Mouse (Mus musculus): ENCODE measurements around the gene Gm7579. TPM values are rescaled to one million over a fixed set of nuclear protein-coding genes. Genes with fewer than 3 reads are reported as not detected.

The Gm7579 gene
- total RNA-seq, 2 experiments from 2014 or later = not detected

Other genes with a start within 250 kb of the Gm7579 start
- gene Mob2, start 150.8 kb upstream of the Gm7579 start, total RNA-seq (2021) = 10 to 100 TPM; 45.2 to 58.8 TPM
- 10 to 100 TPM in 1 of 2 experiments, 1 to 10 TPM in 1; 8.9 to 23.6 TPM for gene Dusp8, start 116.0 kb upstream of the Gm7579 start, total RNA-seq (2021)
- not detected for gene Gm45618, start 91.1 kb upstream of the Gm7579 start, total RNA-seq (2021)
- gene Gm39115, start 75.8 kb upstream of the Gm7579 start, total RNA-seq (2021) = not detected
- not detected for gene Gm45337, start 67.3 kb upstream of the Gm7579 start, total RNA-seq (2021)
- gene Gm29735, start 54.7 kb upstream of the Gm7579 start, total RNA-seq (2021) = not detected
- not detected for gene Gm4553, start 46.1 kb upstream of the Gm7579 start, total RNA-seq (2021)
- gene Krtap5-2, start 35.9 kb upstream of the Gm7579 start, total RNA-seq (2021) = not detected
- gene Gm10153, start 21.5 kb upstream of the Gm7579 start, total RNA-seq (2021) = not detected
- gene Krtap5-3, start 10.5 kb upstream of the Gm7579 start, total RNA-seq (2021) = not detected
- gene Krtap5-5, start 18.1 kb downstream of the Gm7579 start, total RNA-seq (2021) = not detected
- gene Gm40460, start 29.2 kb downstream of the Gm7579 start, total RNA-seq (2021) = not detected
- gene Gm2431, start 46.5 kb downstream of the Gm7579 start, total RNA-seq (2021) = not detected
- not detected for gene Gm4559, start 62.5 kb downstream of the Gm7579 start, total RNA-seq (2021)
- not detected for gene Krtap5-1, start 85.3 kb downstream of the Gm7579 start, total RNA-seq (2021)
- gene Krtap5-4, start 91.7 kb downstream of the Gm7579 start, total RNA-seq (2021) = not detected
- 1 to 10 TPM; 2.1 to 3.1 TPM for gene Ifitm10, start 161.9 kb downstream of the Gm7579 start, total RNA-seq (2021)
- gene Gm49369, start 170.8 kb downstream of the Gm7579 start, total RNA-seq (2021) = 1 to 10 TPM; 3.1 to 9.4 TPM
- 1,000 to 10,000 TPM; 1,152 to 1,350 TPM for gene Ctsd, start 176.2 kb downstream of the Gm7579 start, total RNA-seq (2021)
- not detected for gene Syt8, start 223.0 kb downstream of the Gm7579 start, total RNA-seq (2021)
- 10 to 100 TPM in 1 of 2 experiments, under 1 TPM in 1; 0.83 to 10.2 TPM for gene Tnni2, start 229.9 kb downstream of the Gm7579 start, total RNA-seq (2021)
- 10 to 100 TPM; 17.0 to 24.2 TPM for gene Lsp1, start 248.9 kb downstream of the Gm7579 start, total RNA-seq (2021)